Mouse (Mus musculus): ENCODE data around the gene Cacna1e.

The Cacna1e gene

GRCm38 (mm10) chr1:154786243-154786669, 98.0 kb downstream of the Cacna1e start:
- DNase-seq (ENCODE audit: low spot score in 2 of 2): peak; percentile 48 to 74

- no peak for DNase-seq (ENCODE audit: low spot score in 2 of 2)
Measured at GRCm38 (mm10) chr1:154784862-154785261, 99.4 kb downstream of the Cacna1e start.

- no peak for DNase-seq (ENCODE audit: low spot score in 2 of 2)
Measured at GRCm38 (mm10) chr1:154783521-154783920, 100.8 kb downstream of the Cacna1e start.

- no peak for DNase-seq (ENCODE audit: low spot score in 2 of 2)
Measured at GRCm38 (mm10) chr1:154779908-154780514, 104.3 kb downstream of the Cacna1e start.

- DNase-seq (ENCODE audit: low spot score in 2 of 2): no peak
Measured at GRCm38 (mm10) chr1:154776344-154776743, 108.0 kb downstream of the Cacna1e start.

GRCm38 (mm10) chr1:154774468-154774867, 109.8 kb downstream of the Cacna1e start:
- no peak for DNase-seq (ENCODE audit: low spot score in 2 of 2)

GRCm38 (mm10) chr1:154771111-154771510, 113.2 kb downstream of the Cacna1e start:
- no peak for DNase-seq (ENCODE audit: low spot score in 2 of 2)

GRCm38 (mm10) chr1:154770542-154770941, 113.8 kb downstream of the Cacna1e start:
- no peak for DNase-seq (ENCODE audit: low spot score in 2 of 2)

GRCm38 (mm10) chr1:154763132-154763531, 121.2 kb downstream of the Cacna1e start:
- no peak for DNase-seq (ENCODE audit: low spot score in 2 of 2)

GRCm38 (mm10) chr1:154752081-154752480, 132.2 kb downstream of the Cacna1e start:
- DNase-seq (ENCODE audit: low spot score in 2 of 2): no peak

GRCm38 (mm10) chr1:154748531-154748930, 135.8 kb downstream of the Cacna1e start:
- no peak for DNase-seq (ENCODE audit: low spot score in 2 of 2)

GRCm38 (mm10) chr1:154745241-154745640, 139.1 kb downstream of the Cacna1e start:
- no peak for DNase-seq (ENCODE audit: low spot score in 2 of 2)

- DNase-seq (ENCODE audit: low spot score in 2 of 2): no peak
Measured at GRCm38 (mm10) chr1:154730411-154730961, 153.8 kb downstream of the Cacna1e start.

GRCm38 (mm10) chr1:154729269-154729980, 154.9 kb downstream of the Cacna1e start:
- peak; percentile 30 to 77 for DNase-seq (ENCODE audit: low spot score in 2 of 2)

GRCm38 (mm10) chr1:154728682-154729081, 155.6 kb downstream of the Cacna1e start:
- DNase-seq (ENCODE audit: low spot score in 2 of 2): no peak

GRCm38 (mm10) chr1:154727696-154728095, 156.6 kb downstream of the Cacna1e start:
- DNase-seq (ENCODE audit: low spot score in 2 of 2): no peak

- no peak for DNase-seq (ENCODE audit: low spot score in 2 of 2)
Measured at GRCm38 (mm10) chr1:154726361-154727161, 157.7 kb downstream of the Cacna1e start.

- DNase-seq (ENCODE audit: low spot score in 2 of 2): peak in 1 of 2 experiments; percentile 60
Measured at GRCm38 (mm10) chr1:154725356-154726320, 158.7 kb downstream of the Cacna1e start.

GRCm38 (mm10) chr1:154723537-154724286, 160.6 kb downstream of the Cacna1e start:
- DNase-seq (ENCODE audit: low spot score in 2 of 2): no peak

GRCm38 (mm10) chr1:154723078-154723477, 161.2 kb downstream of the Cacna1e start:
- DNase-seq (ENCODE audit: low spot score in 2 of 2): no peak
